Mouse (Mus musculus): Measurements from ENCODE around the gene Vipr2.
A peak's percentile ranks its signal among the peaks of the same experiment; 100 is the strongest.

Vipr2 gene

GRCm38 (mm10) chr12:116159223-116159622 is 81.7 kb downstream of the Vipr2 start:
- DNase-seq: no peak

- DNase-seq: no peak
These were observed 82.2 kb downstream of the Vipr2 start for GRCm38 (mm10) chr12:116159695-116160094.

- DNase-seq: no peak
These were observed 87.8 kb downstream of the Vipr2 start for GRCm38 (mm10) chr12:116165368-116165767.

- DNase-seq: no peak
These were observed 92.1 kb downstream of the Vipr2 start for GRCm38 (mm10) chr12:116169666-116170065.

- peak; percentile 35 for DNase-seq
These were observed 99.4 kb downstream of the Vipr2 start for GRCm38 (mm10) chr12:116176930-116177329.

GRCm38 (mm10) chr12:116181436-116182050 is 104.0 kb downstream of the Vipr2 start:
- no peak for DNase-seq

GRCm38 (mm10) chr12:116182376-116182775 is 104.8 kb downstream of the Vipr2 start:
- no peak for DNase-seq

GRCm38 (mm10) chr12:116183212-116183935 is 105.8 kb downstream of the Vipr2 start:
- DNase-seq: no peak

GRCm38 (mm10) chr12:116193952-116194351 is 116.4 kb downstream of the Vipr2 start:
- no peak for DNase-seq

GRCm38 (mm10) chr12:116194641-116195040 is 117.1 kb downstream of the Vipr2 start:
- DNase-seq: no peak

Measured in liver (tissue).